8 mouse cellular contexts compared by ENCODE assay signal in genomic region chr2:30600291-30600690, GRCm38 (mm10). TPM values are rescaled to one million over a fixed set of nuclear protein-coding genes. Genes with fewer than 3 reads are reported as not detected.
DNase-seq lines count a peak whose midpoint lies in the region; ATAC-seq and TF ChIP-seq lines count a peak whose summit lies in the region.

No protein-coding gene starts in this region.

- no peak for TF ChIP-seq CTCF in brain, embryonic 14.5 days (IDR thresholded peaks at IDR 0.05; ENCODE audit: borderline replicate concordance, extremely low read depth, insufficient read depth, insufficient read length)

- peak overlapping the region; percentile 67 for H3K4me2 ChIP-seq in heart, embryonic 13.5 days
- peak overlapping the region; percentile 52 for H3K4me2 ChIP-seq in kidney, embryonic 15.5 days

- peak overlapping the region; percentile 30 for H3K4me3 ChIP-seq in heart, embryonic 13.5 days
- H3K4me3 ChIP-seq in kidney, embryonic 15.5 days (replicated peaks), result peak overlapping the region; percentile 10; the same call in 1 of the 2 replicates

- no peaks in the 10 kb centered on the region for H3K36me3 ChIP-seq in heart, embryonic 13.5 days
- H3K36me3 ChIP-seq in kidney, embryonic 15.5 days, result no peaks in the 10 kb centered on the region

- H3K27ac ChIP-seq in heart, embryonic 13.5 days (replicated peaks), result peak overlapping the region; percentile 92
- H3K27ac ChIP-seq in kidney, embryonic 15.5 days, result peak overlapping the region; percentile 94

- no peaks in the 10 kb centered on the region for H3K9me3 ChIP-seq in heart, embryonic 13.5 days
- no peaks in the 10 kb centered on the region for H3K9me3 ChIP-seq in kidney, embryonic 15.5 days (replicated peaks)

- 5% methylated on average over 9 of the region's 9 CpGs for WGBS in heart, embryonic 13.5 days
- 7% methylated on average over 9 of the region's 9 CpGs for WGBS in kidney, embryonic 15.5 days

- peaks cover 57% of the 10 kb centered on the region for H3K4me1 ChIP-seq in heart, embryonic 13.5 days
- H3K4me1 ChIP-seq in kidney, embryonic 15.5 days, result peaks cover 66% of the 10 kb centered on the region

- peak overlapping the region; percentile 79 for H3K9ac ChIP-seq in heart, embryonic 13.5 days
- peak overlapping the region; percentile 40; the same call in 1 of the 2 replicates for H3K9ac ChIP-seq in kidney, embryonic 15.5 days

- no peak for TF ChIP-seq POLR2A in brain, embryonic 14.5 days (IDR thresholded peaks at IDR 0.05; ENCODE audit: borderline replicate concordance, extremely low read depth, insufficient read depth, insufficient read length, poor library complexity, severe bottlenecking)

- H3K27me3 ChIP-seq in heart, embryonic 13.5 days (replicated peaks), result no peaks in the 10 kb centered on the region
- no peaks in the 10 kb centered on the region for H3K27me3 ChIP-seq in kidney, embryonic 15.5 days

- DNase-seq in adrenal gland, adult (ENCODE audit: inconsistent age in 2 of 2, low spot score in 1 of 2), result peak; percentile 80 to 89
- DNase-seq in adrenal gland, adult 8-10 months, result no peak
- DNase-seq in brain, embryonic 14.5 days (ENCODE audit: low read depth), result peak; percentile 9
- DNase-seq in lung, postnatal 10 days, result peak; percentile 76
- DNase-seq in right cerebral cortex, postnatal 4 days, result no peak
- no peak for DNase-seq in spleen, adult 12 weeks (ENCODE audit: low spot score)

- no peak for ATAC-seq in heart, embryonic 13.5 days (ENCODE audit: extremely low read depth, insufficient number of reproducible peaks, low FRiP score, low TSS enrichment)
- ATAC-seq in kidney, embryonic 15.5 days (replicated peaks; ENCODE audit: low FRiP score), result no peak

RNA-seq across cellular contexts. Expression of gene Cstad, which starts 5.5 kb away (rescaled TPM):
- total RNA-seq in adrenal gland, adult 8-10 months (2022), result 1 to 10 TPM in 3 of 4 experiments, under 1 TPM in 1; 0.81 to 7.0 (median 4.1) TPM
- 0.57 and 0.72 TPM in 2 replicates for polyA plus RNA-seq in brain, embryonic 14.5 days (2012; rRNA removed)
- 2.1 and 2.4 TPM in 2 replicates for polyA plus RNA-seq in heart, embryonic 13.5 days (2015; fragmentation: Nextera tagmentation; extraction: Ambion mirVana)
- 1.2 and 1.8 TPM in 2 replicates for polyA plus RNA-seq in kidney, embryonic 15.5 days (2015; fragmentation: Nextera tagmentation; extraction: Ambion mirVana)

Comparison
In these comparisons a context has a peak if more than half of its experiments do, and no peak if none do; other contexts are left out.
1. DNase-seq: peak in adrenal gland, adult (2 of 2), brain, embryonic 14.5 days (single experiment) and lung, postnatal 10 days (single experiment); none in adrenal gland, adult 8-10 months (single experiment), right cerebral cortex, postnatal 4 days (single experiment) and spleen, adult 12 weeks (single experiment).